Mouse (Mus musculus) Patski (cell line): ENCODE measurements at regions not wholly inside any gene's neighbourhood (a gene's known extent, or its start where the extent isn't known, plus 50 kb on each side); places are given as distances from the start of the nearest gene placed in this dataset.
"Not testable (repeated sequence)": the region's sequence is repeated elsewhere in the genome, so short reads cannot be mapped to it uniquely, and the experiment has no call there.

Experiments used
- ATAC-seq: fragments of 100-300 bp; one replicate; pipeline ENCODE4 v1.8.0; 2021
- CTCF ChIA-PET: fragments of 350-600 bp; sonication (Branson Sonifier 250); formaldehyde crosslinking; loops from one replicate; lab custom pipeline; 2022; ENCODE audit warnings: inconsistent platforms; lab: Charles Lee
- POLR2A ChIA-PET: fragments of 350-600 bp; sonication (Branson Sonifier 250); formaldehyde crosslinking; loops from one replicate; lab custom pipeline; 2022; ENCODE audit warnings: antibody characterized with exemption, inconsistent platforms; lab: Charles Lee
- DNase-seq: peaks from one replicate; pipeline ENCODE4 v3.0.0-alpha.2; 2011; ENCODE audit warnings: low read depth, low spot score
- H3K27me3 ChIP-seq: fragments of 371-371 bp; one replicate; pipeline ENCODE4 v1.5.1; 2021
- CTCF ChIP-seq: fragments of 100-300 bp; IDR thresholded peaks from one replicate; pipeline ENCODE4 v1.5.1; 2021
- in situ Hi-C: fragments of 300-500 bp; cut with MboI; formaldehyde crosslinking; loops from 3 replicates; pipeline ENCODE4 v1.11.1; 2018; ENCODE audit warnings: low pct_unique_long_range_greater_than_20kb, mixed read lengths

DNA sequence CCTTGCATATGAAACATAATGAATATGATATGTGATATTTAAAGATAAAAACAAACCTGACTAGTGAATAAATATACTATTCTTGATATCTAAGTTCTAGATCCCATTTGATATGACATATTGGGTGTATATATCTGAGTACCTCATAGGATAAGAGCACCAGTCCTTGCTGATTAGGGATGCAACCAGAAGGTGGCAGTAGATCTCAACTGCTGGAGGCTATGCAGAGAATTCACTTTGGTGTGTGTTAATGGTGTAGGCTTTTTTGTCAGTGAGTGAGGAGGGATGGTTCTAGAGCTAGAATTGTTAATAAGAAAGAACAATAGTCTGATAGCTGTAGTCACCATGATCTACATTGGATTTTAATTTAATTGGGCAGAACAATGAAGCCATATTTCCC is 639.6 kb downstream of the Dad1 start:
- in situ Hi-C loops: no loop called here
- no peaks in the 10 kb centered on the region for H3K27me3 ChIP-seq
- no peak for DNase-seq
- no peak for ATAC-seq
- ChIA-PET POLR2A (no interaction called here), CTCF (no interaction called here)
- TF ChIP-seq CTCF: no peak

DNA sequence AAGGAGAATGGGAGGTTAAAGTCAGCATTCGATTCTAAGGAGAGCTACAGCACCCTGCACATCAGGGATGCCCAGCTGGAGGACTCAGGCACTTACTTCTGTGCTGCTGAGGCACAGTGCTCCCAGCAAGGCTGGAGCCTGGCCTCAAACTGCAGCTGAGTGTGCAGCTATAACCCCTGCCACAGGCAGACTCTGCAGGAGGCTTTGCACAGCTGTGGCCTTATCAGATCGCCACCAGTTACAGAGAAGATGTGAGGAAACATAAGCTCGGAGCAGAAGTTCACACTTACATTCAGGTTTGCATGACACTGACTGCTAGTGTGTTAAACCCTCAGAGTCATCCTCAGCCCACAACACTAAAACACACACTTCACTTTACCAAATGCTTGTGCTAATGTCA is 654.6 kb downstream of the Dad1 start:
- ATAC-seq, H3K27me3 ChIP-seq, CTCF ChIA-PET, in situ Hi-C loops, POLR2A ChIA-PET, DNase-seq: not testable (repeated sequence)

GRCm38 (mm10) chr14:53597287-53597686 is 656.6 kb downstream of the Dad1 start:
- in situ Hi-C loops, CTCF ChIA-PET, ATAC-seq, DNase-seq, H3K27me3 ChIP-seq, POLR2A ChIA-PET: not testable (repeated sequence)

DNA sequence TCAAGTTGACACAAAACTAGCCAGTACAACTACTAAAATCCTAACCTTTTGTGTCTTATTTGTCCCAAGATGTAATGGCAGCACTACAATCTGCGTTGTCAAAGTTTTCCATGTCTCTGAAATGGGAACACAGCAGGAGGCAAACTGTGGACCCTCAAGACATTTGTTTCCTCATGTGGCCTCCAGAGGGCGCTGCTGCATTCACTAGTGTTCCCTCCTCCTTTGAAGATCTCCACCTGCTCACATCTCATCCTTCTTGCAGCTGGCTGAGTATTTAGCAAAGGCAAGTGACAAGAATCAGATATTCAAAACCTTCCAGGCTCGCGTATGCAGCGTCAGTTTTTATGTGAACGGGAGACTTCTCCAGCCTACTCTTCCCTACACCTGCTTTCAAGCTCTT is 663.3 kb downstream of the Dad1 start:
- H3K27me3 ChIP-seq, in situ Hi-C loops, ATAC-seq, CTCF ChIA-PET, DNase-seq, POLR2A ChIA-PET: not testable (repeated sequence)

DNA sequence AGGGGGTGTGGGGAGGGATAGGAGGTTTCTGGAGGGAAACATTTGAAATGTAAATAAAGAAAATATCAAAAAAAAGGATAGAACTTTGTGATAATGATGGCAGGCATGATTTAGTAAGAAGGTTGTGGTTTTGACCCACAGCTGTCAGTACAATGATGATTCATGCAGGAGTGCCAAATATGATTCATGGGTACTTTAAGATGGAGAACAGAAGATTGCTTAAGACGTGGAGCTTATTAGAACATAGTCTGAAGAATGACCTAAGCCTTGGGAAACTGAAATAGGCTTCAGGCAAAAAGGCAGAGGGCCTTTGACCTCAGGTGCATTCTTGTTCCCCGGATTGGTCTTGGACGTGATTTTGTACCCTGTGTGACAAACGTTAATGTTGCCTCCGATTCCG is 671.4 kb downstream of the Dad1 start:
- H3K27me3 ChIP-seq, in situ Hi-C loops, ATAC-seq, DNase-seq, POLR2A ChIA-PET, CTCF ChIA-PET: not testable (repeated sequence)

- POLR2A ChIA-PET, CTCF ChIA-PET, ATAC-seq, DNase-seq, H3K27me3 ChIP-seq, in situ Hi-C loops: not testable (repeated sequence)
Measured at GRCm38 (mm10) chr14:53581734-53582133, 672.2 kb downstream of the Dad1 start.

- in situ Hi-C loops, CTCF ChIA-PET, POLR2A ChIA-PET, ATAC-seq, H3K27me3 ChIP-seq, DNase-seq: not testable (repeated sequence)
Measured at GRCm38 (mm10) chr14:53576927-53577326, 677.0 kb downstream of the Dad1 start.

GRCm38 (mm10) chr14:53572701-53573100 is 681.2 kb downstream of the Dad1 start:
- CTCF ChIA-PET: interaction anchor here (2.0 kb wide), 1 partner anchor 10 kb away, joined by 4 read pairs; no protein-coding TSS in a partner anchor
- H3K27me3 ChIP-seq, in situ Hi-C loops, DNase-seq, POLR2A ChIA-PET, ATAC-seq: not testable (repeated sequence)

GRCm38 (mm10) chr14:53562606-53563005 is 691.3 kb downstream of the Dad1 start:
- in situ Hi-C loops: no loop called here
- DNase-seq: no peak
- CTCF ChIA-PET: interaction anchor here (0.8 kb wide), 1 partner anchor 11 kb away, joined by 4 read pairs; no protein-coding TSS in a partner anchor

DNA sequence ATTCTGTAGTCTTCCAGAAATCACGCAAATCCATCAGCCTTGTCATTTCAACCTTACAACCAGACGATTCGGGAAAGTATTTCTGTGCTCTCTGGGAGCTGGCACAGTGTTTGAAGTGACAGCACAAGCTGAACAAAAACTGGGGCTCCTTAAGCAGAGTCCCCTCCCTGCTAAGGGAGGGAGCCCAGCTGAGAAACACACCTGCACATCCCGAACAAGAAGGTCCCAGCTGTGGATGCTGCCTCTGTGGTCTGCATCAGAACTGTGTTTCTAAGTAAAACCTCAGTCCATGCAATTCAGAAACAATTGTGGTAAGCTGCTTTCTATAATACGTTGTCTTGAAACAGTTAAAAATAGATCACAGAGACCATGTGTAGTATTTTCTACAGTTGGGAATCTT is 693.8 kb downstream of the Dad1 start:
- DNase-seq, POLR2A ChIA-PET, H3K27me3 ChIP-seq, ATAC-seq, in situ Hi-C loops, CTCF ChIA-PET: not testable (repeated sequence)

More at GRCm38 (mm10) chr14:53562606-53563005, 691.3 kb downstream of the Dad1 start:
- POLR2A ChIA-PET: no interaction called here
- no peak for TF ChIP-seq CTCF
- H3K27me3 ChIP-seq: no peaks in the 10 kb centered on the region
- no peak for ATAC-seq

- ATAC-seq, in situ Hi-C loops, DNase-seq, POLR2A ChIA-PET, CTCF ChIA-PET, H3K27me3 ChIP-seq: not testable (repeated sequence)
Measured at GRCm38 (mm10) chr14:53559386-53559920, 694.5 kb downstream of the Dad1 start.

DNA sequence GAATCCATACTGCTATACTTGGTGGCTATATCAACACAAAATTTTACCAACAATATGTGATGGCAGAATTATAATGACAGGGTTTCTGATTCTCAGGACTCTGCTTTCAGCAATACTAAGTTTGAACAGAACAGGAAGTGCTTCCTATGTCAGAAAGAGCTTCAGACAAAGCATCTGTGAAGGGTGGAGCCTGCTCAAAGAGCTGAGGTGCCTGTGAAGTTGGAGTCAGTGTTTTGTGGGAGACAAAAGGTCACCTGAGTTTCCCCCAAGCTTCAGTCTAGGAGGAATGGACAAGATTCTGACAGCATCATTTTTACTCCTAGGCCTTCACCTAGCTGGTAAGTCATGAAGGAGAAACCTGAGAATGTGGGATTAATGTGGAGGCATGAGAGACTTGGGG is 700.1 kb downstream of the Dad1 start:
- in situ Hi-C loops: no loop called here
- ATAC-seq: no peak

More for the DNA sequence above, 700.1 kb downstream of the Dad1 start:
- no peak for DNase-seq
- ChIA-PET POLR2A (no interaction called here), CTCF (no interaction called here)
- TF ChIP-seq CTCF: no peak
- H3K27me3 ChIP-seq: no peaks in the 10 kb centered on the region
